Mouse (Mus musculus): ENCODE data around the gene Supt5.

DNA sequence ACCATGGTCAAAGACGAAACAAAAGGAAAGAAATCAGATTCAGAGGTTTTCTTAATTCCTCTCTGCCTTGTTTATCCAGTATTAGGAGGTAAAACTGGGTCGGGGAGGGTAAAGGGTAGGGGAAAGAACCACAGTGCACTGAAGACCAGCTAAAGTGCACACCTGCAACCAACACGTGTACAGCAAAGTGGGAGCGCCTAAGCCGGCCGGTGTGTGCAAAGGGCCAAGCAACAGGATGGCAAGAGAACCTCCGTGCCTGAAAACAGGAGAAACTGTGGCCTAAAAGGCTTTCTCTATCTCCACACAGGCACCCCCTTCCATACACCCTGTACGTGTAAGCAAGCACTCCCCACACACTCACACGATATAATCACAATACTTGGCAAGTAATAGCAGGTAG, 46.6 kb upstream of the Supt5 start:
- TF ChIP-seq CTCF (IDR thresholded peaks at IDR 0.05; ENCODE audit: low read depth), result no peak
- no peak for TF ChIP-seq EP300 (optimal IDR thresholded peaks at IDR 0.05)

All from stomach, postnatal 0 days (tissue).